Mouse (Mus musculus): ENCODE results near the gene P3h2. TPM values are rescaled to one million over a fixed set of nuclear protein-coding genes. Genes with fewer than 3 reads are reported as not detected.

The P3h2 gene
- polyA plus RNA-seq (2014; fragmentation: Illumina TruSeq; extraction: RNeasy Lipid Tissue Mini Kit (QIAGEN cat#74804); ENCODE audit: low read depth, low replicate concordance), result 3.4 TPM

DNA sequence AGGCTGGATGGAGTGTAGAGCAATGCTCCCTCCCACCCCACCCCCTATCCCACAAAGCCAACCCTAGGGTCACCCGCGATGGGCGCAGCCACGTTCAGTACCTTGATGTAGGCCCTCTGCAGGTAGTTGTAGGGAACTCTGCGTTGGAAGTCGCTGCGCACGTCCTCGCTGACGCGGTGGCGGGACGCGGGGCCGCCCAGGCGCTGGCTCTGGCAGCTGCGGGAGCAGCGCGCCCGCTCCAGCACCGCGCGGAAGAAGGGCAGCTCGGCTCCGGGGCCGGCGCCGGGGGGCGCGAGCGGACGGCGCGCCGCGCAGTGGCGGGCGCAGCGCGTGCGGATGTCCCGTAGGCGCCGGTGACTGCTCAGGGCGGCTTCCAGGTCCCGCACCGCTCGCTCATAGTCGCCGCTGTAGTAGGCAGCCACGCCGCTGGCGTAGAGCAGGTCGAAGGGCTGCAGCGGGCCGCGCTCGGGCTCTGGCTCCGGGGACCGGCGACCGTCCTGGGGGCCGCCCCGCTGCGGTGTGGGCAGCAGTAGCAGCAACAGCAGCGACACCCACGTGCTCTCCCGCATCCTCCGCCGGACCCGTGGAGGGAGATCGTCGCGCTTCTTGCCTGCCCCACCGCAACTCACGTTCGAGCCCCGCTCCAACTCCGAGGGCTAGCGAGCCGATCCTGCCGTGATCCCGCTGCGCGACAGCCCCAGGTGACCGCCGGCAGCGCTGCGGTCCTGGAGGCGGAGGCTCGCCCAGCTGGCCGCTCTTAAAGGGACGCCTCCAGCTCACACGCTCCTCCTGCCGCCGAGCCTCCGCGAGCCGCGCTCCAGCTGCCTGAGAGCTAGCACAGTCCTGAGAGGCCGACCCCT lies at the start of gene P3h2:
TSS of gene P3h2 (minus strand) at position 670 of the 860 bp plus-strand sequence.

